Mouse (Mus musculus) spleen, postnatal 14 days (tissue): ENCODE measurements around the gene Ccdc96.
A peak's percentile ranks its signal among the peaks of the same experiment; 100 is the strongest.

ENCODE experiments used
- DNase-seq, 2 experiments: peaks; one replicate each; pipeline ENCODE4 v3.0.0; 2021 to 2022; ENCODE audit warnings: low spot score in 2 of 2

The Ccdc96 gene

DNA sequence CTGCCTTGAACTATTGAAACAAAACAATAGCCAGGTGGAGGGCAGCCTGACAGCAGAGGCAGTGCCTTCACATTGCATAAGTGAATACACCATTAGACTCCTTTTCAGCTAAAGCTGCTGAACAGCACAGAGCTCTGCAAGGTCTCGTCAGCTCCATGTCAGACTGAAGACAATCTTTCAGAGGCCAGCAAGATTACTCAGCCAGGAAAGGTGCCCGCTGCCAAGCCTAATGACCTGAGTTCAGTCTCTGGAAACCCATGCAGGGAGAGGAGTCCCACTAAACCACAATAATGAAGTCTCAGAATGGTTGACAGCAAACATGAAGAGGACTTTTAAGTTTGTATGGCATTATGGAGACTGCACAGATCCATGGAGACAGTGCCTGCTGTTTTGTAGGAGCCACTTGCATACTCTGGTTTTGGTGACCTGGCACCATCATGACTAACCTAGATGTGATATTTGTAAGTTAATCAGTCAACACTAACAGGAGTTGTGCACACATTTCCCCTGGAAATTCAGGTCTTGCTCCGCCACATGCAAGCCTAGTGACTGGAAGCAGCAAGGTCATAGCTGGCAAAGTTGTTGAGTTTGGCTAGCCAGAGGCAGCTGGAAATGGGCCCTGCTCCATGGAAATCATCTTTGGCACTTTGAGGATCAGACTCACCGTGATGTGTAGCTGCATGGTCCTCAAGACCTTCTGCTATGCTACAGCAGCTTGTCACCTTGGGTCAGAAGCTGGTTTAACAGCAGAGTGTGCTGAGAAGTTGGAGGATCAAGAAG, 11.3 kb upstream of the Ccdc96 start:
- no peak for DNase-seq

- peak; percentile 58 to 74 for DNase-seq
Observed at GRCm38 (mm10) chr5:36474283-36474682, 10.1 kb upstream of the Ccdc96 start.

DNA sequence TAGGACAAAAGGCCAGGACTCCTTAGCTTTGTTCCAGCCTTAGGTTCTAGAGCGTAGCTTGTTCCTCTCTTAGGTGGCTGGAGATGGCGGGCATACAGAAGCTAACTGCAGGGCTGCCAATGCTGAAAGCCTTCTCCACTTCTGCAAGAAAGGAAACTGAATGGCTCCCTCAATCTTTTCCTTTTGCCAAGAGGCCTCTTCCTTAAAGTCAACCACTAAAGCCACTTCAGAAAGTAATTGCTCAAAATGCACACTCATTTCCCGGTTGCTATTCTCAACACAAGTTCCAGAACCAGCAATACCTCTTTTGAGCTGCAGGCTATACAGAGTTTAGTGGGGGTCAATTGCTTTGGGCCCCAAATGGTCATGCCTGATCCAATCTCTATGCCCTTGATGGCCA, 6.9 kb upstream of the Ccdc96 start:
- no peak for DNase-seq

GRCm38 (mm10) chr5:36478540-36479420, 5.6 kb upstream of the Ccdc96 start:
- DNase-seq = no peak

DNA sequence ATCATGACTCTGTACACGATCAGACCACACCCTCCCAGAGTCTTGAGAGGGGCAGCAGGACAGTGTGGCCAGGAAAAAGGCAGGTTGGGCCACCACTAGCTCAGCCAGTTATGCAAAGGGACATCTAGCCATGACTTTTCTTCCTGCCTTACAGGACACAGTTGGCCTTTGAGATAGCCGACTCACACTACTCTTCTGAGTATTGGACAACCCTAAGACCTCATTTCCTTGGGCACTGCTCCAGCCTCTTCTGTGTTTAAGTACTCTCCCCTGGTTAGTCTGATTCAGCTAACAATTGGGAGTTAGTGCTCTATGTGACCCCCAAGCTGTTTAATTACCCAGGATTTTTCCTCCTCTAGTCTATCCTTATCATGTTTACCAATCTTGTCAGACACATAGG, 4.7 kb upstream of the Ccdc96 start:
- DNase-seq = no peak

DNA sequence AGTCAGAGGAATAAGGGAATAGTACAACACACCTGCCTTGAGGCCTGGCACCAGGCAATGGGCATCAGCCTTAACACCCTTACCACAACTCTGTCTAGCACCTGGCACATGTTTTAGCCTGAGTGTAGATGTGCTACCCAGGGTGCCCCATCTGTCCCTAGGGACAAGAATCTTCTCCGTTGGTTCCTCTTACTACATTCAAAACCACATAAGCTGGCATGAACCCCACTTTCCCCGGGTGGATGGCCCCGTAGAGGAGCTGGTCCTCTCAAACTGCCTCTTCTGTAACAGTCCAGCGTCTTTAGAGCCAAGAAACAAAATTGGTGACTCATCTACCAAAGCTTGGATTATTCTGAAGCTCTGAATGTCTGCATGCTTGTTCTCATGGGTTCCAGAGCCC, 4.0 kb upstream of the Ccdc96 start:
- DNase-seq = no peak

DNA sequence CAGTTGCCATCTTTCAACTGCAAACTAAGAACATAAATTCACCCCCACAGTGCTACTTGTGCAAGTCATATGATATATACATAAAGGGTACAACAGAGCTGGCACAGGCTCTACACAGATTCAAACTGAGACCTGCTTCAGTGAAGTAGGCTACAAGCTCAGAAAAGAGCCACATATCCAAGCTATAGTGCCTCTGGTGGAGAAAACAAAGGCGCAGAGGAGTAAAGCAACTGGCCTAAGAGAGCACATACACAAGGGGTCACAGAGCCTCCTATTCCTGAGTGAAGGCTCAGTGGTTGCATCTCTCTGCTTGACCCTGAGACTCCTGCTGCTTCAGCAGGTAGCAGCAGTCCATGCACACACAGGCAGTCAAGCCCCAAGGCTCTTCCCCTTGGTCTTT, 3.3 kb upstream of the Ccdc96 start:
- DNase-seq = no peak

GRCm38 (mm10) chr5:36483203-36484101, 936 bp upstream of the Ccdc96 start:
- peak in 1 of 2 experiments; percentile 33 for DNase-seq

GRCm38 (mm10) chr5:36485306-36485705, 918 bp downstream of the Ccdc96 start:
- DNase-seq = no peak

GRCm38 (mm10) chr5:36489225-36489624, 4.8 kb downstream of the Ccdc96 start:
- no peak for DNase-seq

GRCm38 (mm10) chr5:36493919-36494318, 9.5 kb downstream of the Ccdc96 start:
- no peak for DNase-seq

GRCm38 (mm10) chr5:36494709-36495108, 10.3 kb downstream of the Ccdc96 start:
- DNase-seq = no peak

DNA sequence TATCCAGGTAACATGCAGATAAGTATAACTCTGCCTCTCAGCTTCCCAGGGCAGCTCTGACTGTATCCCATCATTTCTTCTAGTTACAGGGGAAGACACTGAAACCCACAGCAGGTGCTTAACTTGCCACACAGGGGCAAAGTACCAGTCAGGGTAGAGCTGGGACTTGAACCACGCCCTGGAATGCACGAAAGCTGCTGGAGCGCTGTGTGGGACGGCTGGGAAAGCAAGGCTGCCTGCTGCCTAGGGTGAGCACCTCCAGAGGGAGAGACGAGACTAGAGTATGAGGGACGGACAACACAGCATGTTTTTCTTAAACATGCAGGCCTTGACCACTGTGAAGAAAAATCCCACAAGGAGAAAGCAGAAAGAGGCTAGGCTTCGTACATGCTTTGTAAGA, 20.8 kb downstream of the Ccdc96 start:
- no peak for DNase-seq

DNA sequence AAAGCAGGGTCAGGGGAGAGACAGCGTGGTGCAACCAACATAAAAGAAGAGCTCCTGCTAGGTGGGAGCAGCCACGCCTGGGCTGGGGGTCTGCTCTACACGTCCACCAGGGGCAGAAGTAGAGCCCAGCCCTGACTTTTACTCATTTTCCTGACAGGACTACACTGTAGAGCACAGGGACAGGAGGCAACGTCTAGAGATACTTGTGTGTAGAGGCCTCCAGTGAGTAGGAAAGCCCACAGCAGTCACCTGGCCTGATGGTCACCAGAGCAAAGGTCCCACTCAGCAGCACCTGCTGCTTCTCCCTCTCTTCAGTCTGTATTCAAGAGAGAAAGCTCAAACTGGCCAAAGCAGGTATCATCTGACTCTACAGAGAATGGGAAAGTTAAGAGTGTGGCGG, 21.3 kb downstream of the Ccdc96 start:
- no peak for DNase-seq

DNA sequence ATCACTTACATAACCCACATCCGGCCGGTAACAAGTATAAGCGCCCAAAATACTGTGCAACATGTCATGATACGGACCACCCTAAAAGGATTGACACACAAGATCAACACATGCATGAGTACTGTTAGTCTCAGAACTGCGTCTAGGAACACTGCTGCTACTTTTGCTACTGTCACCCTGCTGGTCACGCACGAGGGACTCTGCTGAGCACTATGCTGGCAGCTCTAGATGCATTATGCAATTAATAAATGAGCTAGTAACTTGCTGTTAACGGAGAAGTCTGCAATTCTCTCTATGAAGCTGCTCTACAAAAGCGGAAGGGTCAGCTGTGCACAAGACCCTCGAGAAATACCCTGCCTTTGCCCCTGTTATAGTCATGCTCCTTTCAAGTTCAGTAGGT, 24.0 kb downstream of the Ccdc96 start:
- no peak for DNase-seq

- no peak for DNase-seq
Observed at GRCm38 (mm10) chr5:36510956-36511355, 26.6 kb downstream of the Ccdc96 start.

GRCm38 (mm10) chr5:36515126-36515525, 30.7 kb downstream of the Ccdc96 start:
- no peak for DNase-seq

DNA sequence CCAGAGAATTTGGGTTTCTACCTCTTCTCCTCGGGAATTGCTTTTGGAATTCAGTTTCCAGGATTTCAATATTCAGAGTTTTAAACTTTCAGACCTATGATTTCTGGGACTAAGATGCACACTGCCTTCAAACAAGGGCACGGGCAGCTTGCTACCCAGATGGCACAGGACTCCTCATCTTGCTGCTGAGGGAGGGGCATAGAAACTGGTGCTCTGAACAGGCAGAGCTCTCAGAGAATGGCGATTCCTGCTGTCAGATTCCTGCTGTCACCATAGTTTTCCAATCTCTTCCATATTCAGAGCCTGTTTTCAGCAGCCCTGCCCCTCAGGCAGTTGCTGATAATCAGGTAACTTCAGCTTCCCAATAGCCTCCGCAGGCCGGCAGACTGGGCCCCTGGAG, 31.2 kb downstream of the Ccdc96 start:
- no peak for DNase-seq

DNA sequence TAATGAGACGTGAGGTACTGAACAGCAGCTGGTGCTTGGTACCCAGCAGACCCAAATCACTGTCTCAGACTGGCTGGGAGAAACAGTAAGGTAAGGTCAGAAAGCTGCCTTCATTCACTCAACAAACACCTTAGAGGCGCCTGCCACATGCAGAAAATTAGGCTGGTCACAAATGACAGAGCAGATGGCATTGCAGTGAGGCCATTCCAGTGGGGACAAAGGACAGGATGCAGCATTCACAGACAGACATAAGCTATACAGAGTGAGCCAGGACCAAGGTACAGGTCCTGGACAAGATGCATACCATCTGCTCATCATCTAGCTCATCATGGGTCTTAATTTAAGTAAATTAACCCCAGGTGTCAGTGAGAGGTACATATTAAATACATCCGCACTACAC, 33.2 kb downstream of the Ccdc96 start:
- DNase-seq = no peak

DNA sequence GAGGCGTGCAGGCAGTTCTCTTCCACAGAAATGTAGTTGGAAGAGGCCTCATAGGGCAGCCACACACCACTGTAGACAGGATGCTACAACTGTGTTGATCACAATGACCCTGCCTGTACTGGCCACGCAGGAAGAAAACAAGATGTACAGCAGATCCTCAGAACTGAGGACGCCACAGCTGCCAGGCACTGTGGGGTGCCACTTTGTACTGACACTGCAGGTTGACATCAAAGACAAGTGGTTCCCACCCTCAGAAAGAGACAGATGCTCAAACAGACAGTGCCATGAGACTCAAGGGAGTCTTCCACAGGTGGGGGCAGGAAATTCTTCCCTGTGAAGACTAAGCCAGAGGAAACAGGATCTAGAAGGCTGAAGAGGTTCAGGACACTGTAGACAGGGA, 35.4 kb downstream of the Ccdc96 start:
- DNase-seq = no peak

DNA sequence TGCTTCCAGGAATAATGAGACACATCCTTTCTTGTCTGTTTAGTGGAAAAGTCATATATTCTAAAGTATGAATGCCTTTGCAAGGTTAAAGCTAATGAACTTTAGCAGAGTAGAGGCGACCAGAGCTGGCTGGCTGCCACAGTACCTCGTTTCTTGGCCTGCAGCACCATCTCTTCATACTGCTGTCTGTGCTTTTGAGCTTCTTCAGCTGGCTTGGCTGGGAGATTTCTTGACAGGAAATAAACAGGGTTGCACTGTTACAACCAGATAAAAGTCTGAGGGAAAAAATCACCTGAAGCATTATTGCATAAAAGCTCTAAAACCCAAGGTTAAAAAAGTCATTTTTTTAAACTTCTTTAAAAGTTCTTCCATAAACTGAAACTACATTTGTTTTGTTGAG, 38.4 kb downstream of the Ccdc96 start:
- DNase-seq = no peak

DNA sequence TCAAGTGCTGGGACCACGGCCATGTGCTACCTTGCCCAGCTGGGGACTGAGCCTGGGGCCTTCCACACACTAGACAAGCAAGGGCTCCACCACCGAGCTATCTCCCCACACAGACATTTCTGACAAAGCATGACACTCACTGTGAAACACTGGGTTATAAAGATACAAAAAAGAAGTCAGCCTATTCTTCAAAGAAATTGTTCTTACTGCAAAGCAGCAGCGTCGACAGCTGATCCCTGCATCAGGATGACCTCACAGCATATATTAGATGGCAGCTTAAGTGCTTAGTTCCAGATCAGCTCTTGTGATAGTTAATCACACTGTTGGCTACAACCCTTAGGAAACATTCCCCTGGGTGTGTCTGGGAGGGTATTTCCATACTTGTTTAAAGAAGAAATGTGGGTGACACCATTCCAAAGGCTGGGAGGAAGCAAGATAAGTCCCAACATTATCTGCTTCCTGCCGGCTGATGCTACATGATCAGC, 38.9 kb downstream of the Ccdc96 start:
- no peak for DNase-seq
